Mouse (Mus musculus) left cerebral cortex, postnatal 4 days (tissue): ENCODE data around the gene Tgtp2. TPM values are rescaled to one million over a fixed set of nuclear protein-coding genes. Genes with fewer than 3 reads are reported as not detected.
"Not testable (repeated sequence)": the region's sequence is repeated elsewhere in the genome, so short reads cannot be mapped to it uniquely, and the experiment has no call there.

Source experiments
- DNase-seq: peaks from one replicate; pipeline ENCODE4 v3.0.0-alpha.2; 2022
- intact Hi-C: fragments of 180-260 bp; cut with DNase I; formaldehyde crosslinking; loops from one replicate; pipeline ENCODE4 v1.15.1; 2025
- total RNA-seq, 2 experiments: library from RNA; stranded (reverse); gene quantifications; 2 replicates each; pipeline ENCODE4 v1.2.3; 2021

Tgtp2 gene
- total RNA-seq, result not detected

DNA sequence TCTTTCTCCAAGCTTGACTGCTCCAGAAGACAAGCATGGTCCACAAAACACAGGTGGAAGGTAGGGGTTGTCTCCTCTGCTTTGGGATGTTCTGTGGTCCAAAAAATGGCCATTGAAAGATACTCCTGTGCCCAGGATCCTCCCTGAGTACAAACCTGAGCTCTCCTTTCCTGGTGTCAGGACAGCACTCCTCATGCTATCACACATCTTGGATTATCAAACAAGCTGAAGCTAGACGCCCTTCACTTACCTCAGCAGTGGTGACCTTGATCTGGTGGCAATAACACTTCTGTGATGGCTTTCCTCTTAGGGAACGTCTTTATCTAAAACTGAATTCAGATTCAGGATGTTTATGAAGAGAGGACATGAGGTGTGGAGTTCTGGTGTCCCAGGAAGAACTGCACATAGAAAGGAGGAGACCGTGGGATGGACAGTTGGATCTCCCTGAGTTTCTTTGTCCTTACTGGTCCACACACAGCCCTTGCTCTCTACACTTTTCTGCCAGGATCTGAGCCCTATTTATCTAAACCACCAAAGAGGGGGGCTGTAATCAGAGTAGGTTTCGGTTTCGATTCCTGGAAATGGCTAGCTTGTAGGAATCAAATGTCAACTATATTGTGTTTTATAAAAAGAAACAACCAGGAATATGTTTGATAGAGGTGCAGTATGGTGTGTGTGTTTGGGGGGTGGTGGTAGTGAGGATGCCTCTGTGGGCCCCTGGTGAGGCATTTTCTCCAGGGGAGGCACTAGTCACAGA lies at the start of gene Tgtp2:
Gene Tgtp2 (minus strand): TSS at position 494 of the 757 bp plus-strand sequence.
- DNase-seq, intact Hi-C loops: not testable (repeated sequence)

DNA sequence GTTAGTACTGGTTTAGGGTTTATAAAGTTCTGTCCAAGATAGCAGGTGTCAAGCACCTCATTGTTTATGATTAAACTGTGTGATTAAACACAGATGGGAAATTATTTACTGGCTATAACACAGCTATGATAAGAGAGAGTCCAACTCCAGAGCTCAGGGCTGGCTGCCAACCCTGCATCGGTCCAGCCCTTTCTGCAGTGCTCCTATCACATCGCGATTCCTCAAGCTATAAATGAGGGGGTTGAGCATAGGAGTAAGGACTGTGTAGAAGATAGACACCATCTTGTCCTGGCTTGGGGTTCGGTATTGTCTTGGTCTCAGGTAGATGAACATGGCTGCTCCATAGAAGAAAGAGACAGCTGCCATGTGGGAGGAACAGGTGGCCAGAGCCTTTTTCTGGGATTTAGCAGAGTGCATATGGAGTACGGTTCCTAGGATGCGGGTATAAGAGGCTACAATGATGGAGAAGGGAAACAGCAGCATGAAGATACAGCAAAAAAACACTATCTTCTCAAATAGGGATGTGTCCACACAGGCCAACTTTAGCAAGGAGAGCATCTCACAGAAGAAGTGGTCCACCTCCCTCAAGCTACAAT lies 48.7 kb upstream of the Tgtp2 start:
- no peak for DNase-seq
- intact Hi-C loops, result no loop called here

DNA sequence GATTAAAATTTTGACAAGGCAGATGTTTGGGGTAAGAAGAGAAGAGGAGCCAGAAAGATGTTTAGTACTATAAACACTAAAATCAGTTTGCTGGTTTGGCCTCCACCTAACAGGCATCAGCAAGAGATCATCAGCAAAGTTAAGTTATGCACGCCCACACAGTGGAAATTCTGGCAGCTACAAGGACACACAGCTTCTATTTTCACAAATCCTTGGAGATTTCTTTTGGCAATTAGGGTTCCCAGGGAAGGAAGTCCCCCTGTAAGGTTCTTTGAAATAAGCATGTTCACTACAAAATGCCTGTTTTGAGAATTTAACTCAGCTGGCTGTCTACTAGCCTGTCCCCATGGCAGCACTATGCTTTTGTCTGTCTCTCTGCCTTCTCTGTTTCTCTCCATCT lies 47.0 kb upstream of the Tgtp2 start:
- intact Hi-C loops, result no loop called here

DNA sequence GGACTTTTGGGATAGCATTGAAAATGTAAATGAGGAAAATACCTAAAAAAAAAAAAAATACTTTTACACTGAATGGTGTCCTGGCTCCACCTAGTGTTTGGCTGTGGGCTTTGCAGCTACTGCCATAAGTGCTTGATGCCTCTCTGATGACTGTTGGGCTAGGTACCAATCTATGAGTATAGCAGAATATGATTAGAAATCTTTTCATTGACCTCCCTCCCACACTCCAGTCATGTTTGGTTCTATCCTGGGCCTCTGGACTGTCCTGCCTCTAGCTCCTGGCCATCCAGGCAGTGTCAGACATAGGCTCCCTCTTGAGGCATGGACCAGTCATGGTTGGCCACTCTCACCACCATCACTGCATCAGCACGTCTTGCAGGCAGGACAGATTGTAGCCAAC lies 44.8 kb upstream of the Tgtp2 start:
- intact Hi-C loops, result loop anchor here (5.0 kb wide), 1 partner anchor 317 kb away; no protein-coding TSS in a partner anchor
- no peak for DNase-seq

More for the DNA sequence above, 47.0 kb upstream of the Tgtp2 start:
- DNase-seq, result no peak

GRCm38 (mm10) chr11:49107650-49108537 lies 43.9 kb upstream of the Tgtp2 start:
- DNase-seq, result no peak
- intact Hi-C loops, result loop anchor here (5.0 kb wide), 1 partner anchor 316 kb away; no protein-coding TSS in a partner anchor

- intact Hi-C loops, result loop anchor here (5.0 kb wide), 1 partner anchor 313 kb away; no protein-coding TSS in a partner anchor
- DNase-seq, result no peak
These were observed 41.7 kb upstream of the Tgtp2 start for GRCm38 (mm10) chr11:49105752-49106151.

- peak; percentile 89 for DNase-seq
- intact Hi-C loops, result loop anchor here (5.0 kb wide), 1 partner anchor 231 kb away; the partner anchor contains the start of gene Irgm1
These were observed 39.2 kb upstream of the Tgtp2 start for GRCm38 (mm10) chr11:49103047-49103693.

- no peak for DNase-seq
- intact Hi-C loops, result loop anchor here (5.0 kb wide), 1 partner anchor 229 kb away; the partner anchor contains the start of gene Irgm1
These were observed 37.5 kb upstream of the Tgtp2 start for GRCm38 (mm10) chr11:49101500-49101899.

- DNase-seq, result no peak
- intact Hi-C loops, result loop anchor here (5.0 kb wide), 1 partner anchor 228 kb away; the partner anchor contains the start of gene Irgm1
These were observed 36.4 kb upstream of the Tgtp2 start for GRCm38 (mm10) chr11:49100409-49100808.

GRCm38 (mm10) chr11:49095367-49095766 lies 31.4 kb upstream of the Tgtp2 start:
- no peak for DNase-seq
- intact Hi-C loops, result no loop called here

- intact Hi-C loops, result no loop called here
These were observed 30.1 kb upstream of the Tgtp2 start for GRCm38 (mm10) chr11:49093861-49094660.

DNA sequence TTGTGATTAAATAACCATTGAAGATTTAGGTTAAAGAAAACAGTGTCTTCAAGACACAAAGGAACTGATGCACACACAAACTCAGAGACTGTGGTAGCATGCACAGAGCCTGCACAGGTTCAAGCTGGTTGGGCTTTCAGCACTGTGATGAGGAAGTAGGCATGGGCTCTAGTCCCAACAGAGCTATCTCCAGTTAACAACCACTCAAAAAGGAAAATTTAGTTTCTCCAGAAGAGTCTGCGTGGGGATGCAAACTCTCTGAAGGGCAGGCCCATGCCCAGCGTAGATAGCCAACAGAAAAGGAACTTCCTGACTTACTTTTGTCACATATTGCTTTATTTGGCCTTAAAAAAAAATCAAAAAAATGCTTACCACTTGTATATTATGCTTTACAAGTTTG lies 28.8 kb upstream of the Tgtp2 start:
- DNase-seq, result no peak
- intact Hi-C loops, result no loop called here

More at GRCm38 (mm10) chr11:49093861-49094660, 30.1 kb upstream of the Tgtp2 start:
- DNase-seq, result no peak

GRCm38 (mm10) chr11:49092053-49092586 lies 28.1 kb upstream of the Tgtp2 start:
- DNase-seq, result no peak
- intact Hi-C loops, result no loop called here

GRCm38 (mm10) chr11:49091171-49091570 lies 27.2 kb upstream of the Tgtp2 start:
- intact Hi-C loops, result no loop called here
- no peak for DNase-seq

DNA sequence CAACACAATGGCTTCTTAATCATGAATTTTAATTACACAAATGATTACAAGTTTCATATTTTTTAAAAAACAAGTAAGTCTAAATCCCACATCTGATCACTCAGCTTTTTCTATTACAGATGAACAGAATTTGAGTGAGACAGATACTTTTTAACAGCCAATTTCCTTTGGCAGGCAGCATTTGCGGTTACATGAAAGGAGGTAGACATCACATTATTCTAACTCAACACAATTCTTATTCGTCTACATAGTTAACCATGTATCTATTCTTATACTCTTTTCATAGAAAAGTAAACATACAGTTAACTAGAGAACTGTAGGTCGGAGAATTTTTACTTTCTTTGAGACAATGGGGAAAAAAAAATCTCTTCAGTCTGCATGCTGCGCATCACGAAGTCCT lies 26.5 kb upstream of the Tgtp2 start:
- no peak for DNase-seq
- intact Hi-C loops, result no loop called here

- no peak for DNase-seq
- intact Hi-C loops, result no loop called here
These were observed 25.9 kb upstream of the Tgtp2 start for GRCm38 (mm10) chr11:49089735-49090507.

DNA sequence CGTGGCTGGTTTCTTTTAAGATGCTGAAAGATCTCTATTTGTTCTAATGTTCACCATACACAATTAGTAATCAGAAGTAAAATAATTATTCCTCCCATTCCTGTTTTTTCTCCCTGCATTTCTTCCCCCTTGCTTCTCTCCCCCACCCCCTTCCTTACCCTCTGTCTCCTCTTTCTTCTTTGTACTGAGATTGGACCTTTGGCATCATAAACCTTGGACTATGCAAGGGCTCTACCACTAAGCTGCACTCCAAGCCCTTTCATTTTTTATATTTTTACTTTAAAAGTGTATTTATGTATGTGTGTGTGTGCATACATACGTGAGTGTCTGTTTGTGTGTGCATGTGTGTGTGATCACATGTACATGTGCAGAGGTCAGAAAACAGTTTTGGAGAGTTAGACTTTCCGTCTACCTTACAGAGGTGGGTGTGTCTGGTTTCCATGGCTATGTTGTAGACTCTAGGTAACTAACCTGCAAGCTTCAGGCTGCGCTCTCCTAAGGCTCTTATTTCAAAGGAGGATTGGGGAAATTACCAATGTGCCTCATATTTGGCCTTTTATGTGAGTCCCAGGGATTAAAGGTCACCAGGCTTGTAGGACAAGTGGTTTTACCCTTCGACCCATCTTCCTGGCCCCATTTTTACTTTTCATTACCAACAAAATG lies 25.1 kb upstream of the Tgtp2 start:
- no peak for DNase-seq
- intact Hi-C loops, result no loop called here
